Mouse (Mus musculus) small intestine, adult 2 months (tissue): ENCODE results near the gene Wdhd1.

Experiments used
- CTCF ChIP-seq: fragments of 200-500 bp; IDR thresholded peaks from 2 replicates; pipeline ENCODE4 v1.5.1; 2012; ENCODE audit warnings: low read depth, mild to moderate bottlenecking, control low read depth, inconsistent platforms, low read length, moderate library complexity, mixed read lengths; ENCODE audit not compliant: insufficient replicate concordance, insufficient read length; ENCODE audit errors: extremely low read depth
- POLR2A ChIP-seq: fragments of 200-500 bp; IDR thresholded peaks from 2 replicates; pipeline ENCODE4 v1.6.1; 2012; ENCODE audit warnings: low read depth, mild to moderate bottlenecking, control low read depth, inconsistent platforms, low read length, moderate library complexity

GRCm38 (mm10) chr14:47302885-47303680 is 26.4 kb upstream of the Wdhd1 start:
- TF ChIP-seq POLR2A (no peak), CTCF (no peak)
